Mouse (Mus musculus) megakaryocyte, embryonic 14.5 days (primary cell): ENCODE results near the gene Sirt4. TPM values are rescaled to one million over a fixed set of nuclear protein-coding genes. Genes with fewer than 3 reads are reported as not detected.
A peak's percentile ranks its signal among the peaks of the same experiment; 100 is the strongest.
"Not testable (repeated sequence)": the region's sequence is repeated elsewhere in the genome, so short reads cannot be mapped to it uniquely, and the experiment has no call there.

ENCODE experiments used
- H3K27me3 ChIP-seq: replicated peaks from 2 replicates; pipeline ENCODE3; 2012; ENCODE audit warnings: inconsistent platforms
- H3K36me3 ChIP-seq: replicated peaks from 2 replicates; pipeline ENCODE3; 2012; ENCODE audit warnings: low read length, inconsistent platforms, mixed read lengths
- H3K4me1 ChIP-seq: 2 replicates; pipeline ENCODE4 v1.6.1; 2012; ENCODE audit warnings: inconsistent platforms
- H3K4me3 ChIP-seq: replicated peaks from 2 replicates; pipeline ENCODE3; 2012; ENCODE audit warnings: moderate library complexity, mild to moderate bottlenecking, inconsistent platforms
- H3K9me3 ChIP-seq: 2 replicates; pipeline ENCODE4 v1.6.1; 2012; ENCODE audit warnings: inconsistent platforms
- FLI1 ChIP-seq: IDR thresholded peaks from 2 replicates; pipeline ENCODE4 v1.6.1; 2012; ENCODE audit warnings: low read length, inconsistent platforms, mixed read lengths
- GATA1 ChIP-seq: IDR thresholded peaks from 3 replicates; pipeline ENCODE4 v1.6.1; 2012; ENCODE audit warnings: mixed read lengths, low read length, inconsistent platforms, borderline replicate concordance
- polyA plus RNA-seq: library from polyadenylated mRNA; stranded (reverse); fragments of >175 nt; gene quantifications from 2 replicates; pipeline ENCODE4 v1.2.3, GENCODE M21; 2012; ENCODE audit warnings: low replicate concordance; ENCODE audit not compliant: insufficient read depth

The Sirt4 gene
- polyA plus RNA-seq, 1 experiment = 3.1 TPM

DNA sequence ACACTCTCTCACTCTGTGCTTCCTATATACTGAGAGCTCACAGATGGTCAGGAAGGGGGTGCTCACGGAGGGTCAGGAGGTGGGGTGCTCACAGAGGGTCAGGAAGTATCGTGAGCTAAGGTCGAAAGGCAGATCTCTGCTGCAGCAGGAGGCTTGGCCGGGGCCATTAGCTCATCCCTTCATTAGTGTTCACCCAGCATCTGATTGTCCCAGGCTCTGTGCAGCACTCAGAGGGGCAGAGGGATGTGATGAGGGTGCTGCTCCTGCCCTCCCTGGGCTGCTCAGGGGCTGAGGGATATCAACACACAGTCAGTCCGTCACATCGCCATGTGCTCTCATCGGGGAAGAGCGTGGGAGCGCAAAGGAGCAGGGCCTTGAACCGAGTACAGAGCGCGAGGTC is 39.9 kb upstream of the Sirt4 start:
- Histone ChIP-seq H3K4me1 (peaks cover 93% of the 10 kb centered on the region), H3K36me3 (peaks cover 46% of the 10 kb centered on the region)

DNA sequence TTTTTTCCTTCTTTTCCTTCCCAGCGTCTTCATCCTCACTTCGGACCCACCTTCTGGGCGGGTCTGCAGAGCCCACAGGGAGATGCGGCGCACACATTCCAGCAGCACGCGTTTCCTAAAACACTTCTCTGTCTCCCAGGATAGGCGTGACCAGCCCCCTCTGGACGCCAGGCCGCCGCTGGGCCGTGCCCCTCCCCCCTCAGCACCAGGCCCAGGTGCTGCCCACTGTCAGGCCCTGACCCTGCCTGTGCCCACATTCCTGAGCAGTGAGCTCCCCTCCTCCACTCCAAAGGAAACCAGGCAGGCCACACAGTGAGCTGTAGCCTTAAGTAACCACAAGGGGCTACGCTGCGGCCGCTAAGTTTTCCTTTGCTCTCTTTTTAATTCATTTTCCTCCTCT is 39.4 kb upstream of the Sirt4 start:
- no peaks in the 10 kb centered on the region for H3K27me3 ChIP-seq
- H3K4me1 ChIP-seq = peaks cover 93% of the 10 kb centered on the region
- peaks cover 51% of the 10 kb centered on the region for H3K36me3 ChIP-seq
- no peaks in the 10 kb centered on the region for H3K9me3 ChIP-seq
- TF ChIP-seq GATA1 (no peak), FLI1 (no peak)
- peak overlapping the region; percentile 84 for H3K4me3 ChIP-seq

More for the DNA sequence above, 39.9 kb upstream of the Sirt4 start:
- Histone ChIP-seq H3K9me3 (no peaks in the 10 kb centered on the region), H3K4me3 (peak overlapping the region; percentile 77), H3K27me3 (no peaks in the 10 kb centered on the region)
- no peak for TF ChIP-seq GATA1
- no peak for TF ChIP-seq FLI1

DNA sequence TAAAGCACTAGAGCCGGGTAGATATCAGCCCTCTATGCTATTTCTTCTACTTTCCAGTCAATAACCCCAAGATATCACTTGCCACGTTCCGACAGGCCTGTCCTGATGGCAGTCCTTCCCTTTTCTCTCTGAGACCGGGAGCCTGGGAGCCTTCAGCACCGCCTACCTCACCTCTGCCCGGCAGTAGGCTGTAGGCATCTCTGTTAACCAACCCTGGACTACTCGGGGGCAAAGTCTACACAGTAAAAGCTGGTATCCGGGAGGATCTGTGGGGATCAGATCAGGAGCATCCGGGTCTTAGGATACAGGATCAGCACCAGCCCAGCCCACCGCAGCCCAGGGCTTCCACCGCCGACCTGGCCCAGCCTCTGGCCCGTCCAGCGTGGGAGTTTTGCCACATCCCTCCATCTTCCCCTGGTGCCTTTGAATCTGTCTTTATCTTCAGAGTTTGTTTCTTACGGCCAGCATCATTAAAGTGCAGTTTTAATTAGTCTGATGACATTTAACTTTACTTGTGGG is 38.5 kb upstream of the Sirt4 start:
- Histone ChIP-seq H3K4me1 (peaks cover 85% of the 10 kb centered on the region), H3K4me3 (no peak overlapping the region), H3K27me3 (no peaks in the 10 kb centered on the region), H3K9me3 (no peaks in the 10 kb centered on the region), H3K36me3 (peaks cover 49% of the 10 kb centered on the region)
- no peak for TF ChIP-seq GATA1
- no peak for TF ChIP-seq FLI1

DNA sequence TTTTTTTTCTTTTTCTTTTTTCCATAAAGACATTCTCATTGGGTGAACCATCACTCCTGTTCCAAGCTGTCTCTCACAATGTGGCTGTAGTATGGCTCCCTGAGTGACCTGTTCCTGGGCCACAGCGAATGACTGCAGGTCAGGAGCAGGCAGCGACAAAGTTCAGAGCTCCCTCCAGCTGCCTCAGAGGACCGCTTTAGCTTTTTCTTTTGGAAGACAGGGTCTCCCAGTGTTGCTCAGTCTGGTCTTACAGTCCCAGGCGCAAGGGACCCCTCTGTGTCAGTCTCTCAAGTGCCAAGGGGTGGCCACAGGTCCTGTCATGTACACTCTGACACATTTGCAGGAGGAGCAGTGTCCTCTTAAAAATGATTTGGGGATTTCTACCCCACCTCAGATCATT is 38.0 kb upstream of the Sirt4 start:
- Histone ChIP-seq H3K9me3 (no peaks in the 10 kb centered on the region), H3K4me1 (peaks cover 83% of the 10 kb centered on the region), H3K27me3 (no peaks in the 10 kb centered on the region), H3K36me3 (peaks cover 47% of the 10 kb centered on the region), H3K4me3 (peak overlapping the region; percentile 35)
- TF ChIP-seq FLI1 = no peak
- no peak for TF ChIP-seq GATA1

DNA sequence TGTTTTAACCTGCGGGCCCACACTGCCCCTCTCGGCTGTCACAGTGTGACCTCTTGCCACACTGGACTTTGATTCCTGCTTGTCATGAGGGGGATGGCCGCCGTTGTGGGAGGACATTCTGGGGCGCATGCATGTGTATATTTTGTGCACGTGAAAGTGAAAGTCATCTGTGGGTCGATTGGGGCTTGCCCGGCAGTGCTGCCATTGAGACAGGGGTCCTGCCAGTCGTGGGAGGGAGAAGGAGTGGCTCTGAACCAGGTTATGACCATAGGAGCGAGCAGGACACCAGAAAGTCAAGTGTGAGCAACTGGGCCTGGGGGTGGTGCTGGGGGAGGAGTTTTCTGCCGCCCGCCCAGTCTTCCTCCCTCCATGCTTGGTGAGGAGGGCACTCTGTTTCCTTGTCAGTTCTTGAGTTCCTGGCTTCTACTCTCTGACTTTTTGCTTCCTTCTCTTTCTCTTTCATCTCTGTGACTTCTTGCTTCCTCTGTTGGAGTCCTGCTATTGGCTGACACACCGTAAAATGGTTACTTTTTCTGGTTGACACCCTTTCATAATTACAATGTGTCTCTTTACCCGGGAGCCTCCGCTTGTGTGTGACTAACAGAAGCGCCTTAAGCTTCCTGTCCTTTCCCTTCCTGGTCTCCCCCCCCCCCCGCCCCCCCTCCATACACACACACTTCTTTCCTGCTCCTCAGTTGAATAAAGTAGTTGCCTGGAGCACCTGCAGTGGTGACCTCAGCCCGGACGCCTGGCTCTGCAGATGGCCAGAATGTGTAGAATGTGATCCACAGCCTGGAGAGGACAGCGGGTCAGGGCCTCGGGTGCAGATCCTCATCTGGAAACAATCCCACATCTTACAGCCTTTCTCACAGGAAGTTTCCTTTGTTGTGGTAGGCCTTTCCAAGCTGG is 37.3 kb upstream of the Sirt4 start:
- Histone ChIP-seq H3K4me1 (peaks cover 85% of the 10 kb centered on the region), H3K9me3 (no peaks in the 10 kb centered on the region), H3K4me3 (peak overlapping the region; percentile 92), H3K27me3 (no peaks in the 10 kb centered on the region), H3K36me3 (peaks cover 44% of the 10 kb centered on the region)
- TF ChIP-seq GATA1 = no peak
- TF ChIP-seq FLI1 = no peak

DNA sequence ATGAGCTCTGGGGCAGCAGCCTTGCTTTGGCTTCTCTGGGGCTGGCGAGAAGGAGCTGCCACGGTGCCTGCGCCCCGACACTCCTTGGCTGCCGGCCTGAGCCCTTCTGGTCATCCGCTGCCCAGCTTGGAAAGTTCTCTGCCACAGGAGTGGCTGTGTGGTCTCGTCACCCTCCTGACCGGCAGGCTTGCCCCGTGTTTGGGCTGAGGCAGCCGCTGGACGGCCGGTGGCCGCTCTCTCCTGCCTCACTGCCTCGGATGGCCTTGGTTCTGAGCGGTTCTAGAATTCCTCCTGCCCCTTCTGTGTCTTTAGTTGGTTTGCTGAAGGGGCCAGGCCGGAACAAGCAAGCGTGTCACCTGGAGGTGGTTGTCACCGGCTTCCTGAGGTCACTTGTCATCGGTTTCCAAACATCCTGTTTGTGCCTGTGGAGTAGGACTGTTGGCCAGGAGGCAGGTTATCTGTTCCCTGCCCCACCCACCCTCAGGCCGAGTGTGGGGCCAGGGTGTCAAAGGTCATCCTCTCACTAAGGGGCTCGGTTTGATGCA is 35.9 kb upstream of the Sirt4 start:
- TF ChIP-seq GATA1 = no peak
- no peak for TF ChIP-seq FLI1
- H3K36me3 ChIP-seq = peaks cover 30% of the 10 kb centered on the region
- H3K4me3 ChIP-seq = peak overlapping the region; percentile 80
- H3K9me3 ChIP-seq = no peaks in the 10 kb centered on the region
- H3K4me1 ChIP-seq = peaks cover 85% of the 10 kb centered on the region
- H3K27me3 ChIP-seq = no peaks in the 10 kb centered on the region

DNA sequence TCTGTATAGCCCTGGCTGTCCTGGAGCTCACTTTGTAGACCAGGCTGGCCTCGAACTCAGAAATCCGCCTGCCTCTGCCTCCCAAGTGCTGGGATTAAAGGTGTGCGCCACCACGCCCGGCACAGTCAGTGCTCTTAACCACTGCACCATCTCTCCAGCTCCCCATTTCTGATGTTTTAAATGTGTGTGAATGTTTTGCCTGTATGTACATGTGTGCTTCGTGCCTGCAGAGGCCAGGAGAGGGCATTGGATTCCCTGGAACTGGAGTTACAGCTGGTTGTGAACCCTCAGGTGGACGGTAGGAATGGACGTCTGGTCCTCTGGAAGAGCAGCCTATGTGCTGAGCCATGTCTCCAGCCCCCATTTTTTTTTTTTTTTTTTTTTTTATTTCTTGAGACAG is 33.7 kb upstream of the Sirt4 start:
- Histone ChIP-seq H3K36me3 (peaks cover 23% of the 10 kb centered on the region), H3K4me1 (peaks cover 85% of the 10 kb centered on the region)
- not testable (repeated sequence) for H3K4me3 ChIP-seq, H3K9me3 ChIP-seq, H3K27me3 ChIP-seq

DNA sequence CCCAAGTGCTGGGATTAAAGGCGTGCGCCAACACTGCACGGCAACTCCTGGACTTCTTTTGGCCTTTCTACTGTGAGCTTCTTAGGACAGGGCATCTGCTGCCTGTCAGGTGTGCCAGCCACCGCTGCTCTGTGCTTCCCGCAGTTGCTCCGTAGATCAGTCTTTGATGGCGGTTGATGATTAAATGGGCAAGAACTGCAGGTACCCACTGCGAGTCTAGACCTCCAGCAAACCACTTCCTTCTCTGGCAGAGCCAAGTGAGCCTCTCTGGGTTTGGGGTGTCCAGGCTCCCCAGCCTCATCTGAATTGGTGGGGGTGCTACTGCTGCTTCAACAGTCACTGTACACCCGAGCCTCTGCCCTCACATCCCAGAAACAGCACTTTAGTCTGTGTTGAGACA is 33.0 kb upstream of the Sirt4 start:
- Histone ChIP-seq H3K27me3 (no peaks in the 10 kb centered on the region), H3K4me1 (peaks cover 83% of the 10 kb centered on the region), H3K4me3 (peak overlapping the region; percentile 7), H3K9me3 (no peaks in the 10 kb centered on the region), H3K36me3 (peaks cover 29% of the 10 kb centered on the region)
- TF ChIP-seq GATA1 (no peak), FLI1 (no peak)

DNA sequence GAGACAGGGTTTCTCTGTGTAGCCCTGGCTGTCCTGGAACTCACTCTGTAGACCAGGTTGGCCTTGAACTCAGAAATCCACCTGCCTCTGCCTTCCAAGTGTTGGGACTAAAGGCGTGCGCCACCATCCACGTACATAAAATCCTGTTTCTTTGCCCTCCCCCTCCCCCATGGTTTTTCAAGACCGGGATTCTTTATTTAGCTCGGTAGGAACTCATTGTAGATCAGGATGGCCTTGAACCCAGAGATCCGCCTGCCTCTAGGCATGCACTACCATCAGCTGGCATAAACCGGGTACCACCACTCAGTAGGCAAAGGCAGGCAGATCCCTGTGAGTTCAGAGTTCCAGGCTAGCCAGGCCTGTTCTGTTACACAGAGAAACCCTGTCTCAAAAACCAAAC is 32.4 kb upstream of the Sirt4 start:
- Histone ChIP-seq H3K4me3 (peak overlapping the region; percentile 72), H3K4me1 (peaks cover 83% of the 10 kb centered on the region)
- no peak for TF ChIP-seq GATA1
- no peak for TF ChIP-seq FLI1

More for the DNA sequence above, 32.4 kb upstream of the Sirt4 start:
- Histone ChIP-seq H3K27me3 (no peaks in the 10 kb centered on the region), H3K9me3 (no peaks in the 10 kb centered on the region), H3K36me3 (peaks cover 34% of the 10 kb centered on the region)
